Mouse (Mus musculus) NIH3T3 (cell line): ENCODE measurements around the gene Uqcr11.
A peak's percentile ranks its signal among the peaks of the same experiment; 100 is the strongest.

ENCODE experiments used
- DNase-seq: peaks from one replicate; pipeline ENCODE4 v3.0.0-alpha.2; 2012; ENCODE audit warnings: low read depth

The Uqcr11 gene

GRCm38 (mm10) chr10:80406684-80407501 is at the start of gene Uqcr11:
Uqcr11 (minus strand) TSS chr10:80406830.
- DNase-seq = peak; percentile 97

- DNase-seq = no peak
These were observed 49.1 kb upstream of the Uqcr11 start for GRCm38 (mm10) chr10:80455697-80456096.

DNA sequence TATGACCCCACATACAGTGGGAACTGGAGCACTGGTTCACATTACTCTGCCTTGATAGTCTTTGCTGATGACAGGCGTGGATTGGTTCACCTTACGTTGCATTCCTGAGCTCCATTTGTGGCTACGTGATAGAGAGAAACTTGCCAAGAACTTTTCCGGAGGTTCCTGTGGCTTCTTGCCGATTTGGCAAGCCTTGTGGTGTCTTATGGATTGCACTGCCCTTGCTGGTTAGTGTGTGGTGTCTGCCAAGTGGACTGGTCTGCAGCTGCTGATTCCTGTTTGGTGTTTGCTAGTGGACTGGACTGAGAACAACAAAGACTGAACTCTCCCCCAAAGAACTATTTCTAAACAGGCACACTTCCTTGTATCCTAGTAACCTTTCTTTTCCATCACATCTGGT is 48.2 kb upstream of the Uqcr11 start:
- DNase-seq = peak; percentile 69

GRCm38 (mm10) chr10:80453601-80454000 is 47.0 kb upstream of the Uqcr11 start:
- no peak for DNase-seq

DNA sequence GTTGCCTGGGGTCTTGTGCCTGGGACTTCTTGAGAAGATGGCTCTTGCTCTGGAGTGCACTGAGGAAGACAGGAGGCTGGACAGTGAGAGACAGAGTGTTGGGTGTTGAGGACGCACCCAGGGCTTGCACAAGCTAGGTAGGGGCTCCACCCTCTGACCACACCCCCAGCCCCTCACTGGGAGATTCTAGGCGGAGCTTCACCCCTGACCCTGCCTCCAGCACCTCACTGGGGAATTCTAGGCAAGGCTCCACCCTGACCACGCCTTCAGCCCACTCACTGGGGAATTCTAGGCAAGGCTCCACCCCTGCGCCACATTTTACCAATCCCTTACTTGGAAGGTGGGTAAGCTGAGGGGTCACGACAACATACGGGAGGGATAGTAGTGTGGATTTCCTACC is 44.0 kb upstream of the Uqcr11 start:
- no peak for DNase-seq

DNA sequence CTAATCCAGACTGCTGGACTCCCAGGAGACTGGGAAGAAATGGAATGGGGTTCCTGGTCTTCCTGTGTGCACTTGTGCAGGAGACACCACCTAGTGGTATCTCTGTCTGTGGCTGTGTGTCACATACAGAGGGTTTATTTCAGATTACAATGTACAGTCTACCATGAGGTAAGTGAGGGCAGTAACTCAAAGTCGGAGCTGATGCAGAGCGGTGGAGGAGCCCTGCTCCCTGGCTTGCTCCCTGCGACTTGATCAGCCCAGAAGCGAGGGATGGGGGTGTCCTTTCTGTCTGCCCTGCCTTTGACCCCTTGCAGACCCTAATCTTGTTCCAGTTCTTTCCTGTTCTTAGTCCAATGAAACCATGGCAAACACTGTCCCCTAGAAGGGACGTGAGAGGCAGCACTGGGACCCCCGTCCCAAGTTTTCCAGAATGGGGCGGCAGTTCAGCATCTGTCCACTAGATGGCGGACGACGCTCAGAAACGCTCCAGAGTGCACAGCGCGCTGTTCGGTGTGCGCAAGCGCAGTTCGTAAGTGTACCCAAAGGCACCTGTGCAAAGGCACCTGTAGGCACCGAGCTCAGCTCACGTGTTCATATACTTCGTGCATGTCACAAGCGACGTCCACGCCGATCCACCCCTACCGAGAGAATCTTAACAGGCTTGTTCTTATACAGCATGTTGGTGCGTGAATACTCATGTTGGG is 39.4 kb upstream of the Uqcr11 start:
- peak; percentile 87 for DNase-seq

DNA sequence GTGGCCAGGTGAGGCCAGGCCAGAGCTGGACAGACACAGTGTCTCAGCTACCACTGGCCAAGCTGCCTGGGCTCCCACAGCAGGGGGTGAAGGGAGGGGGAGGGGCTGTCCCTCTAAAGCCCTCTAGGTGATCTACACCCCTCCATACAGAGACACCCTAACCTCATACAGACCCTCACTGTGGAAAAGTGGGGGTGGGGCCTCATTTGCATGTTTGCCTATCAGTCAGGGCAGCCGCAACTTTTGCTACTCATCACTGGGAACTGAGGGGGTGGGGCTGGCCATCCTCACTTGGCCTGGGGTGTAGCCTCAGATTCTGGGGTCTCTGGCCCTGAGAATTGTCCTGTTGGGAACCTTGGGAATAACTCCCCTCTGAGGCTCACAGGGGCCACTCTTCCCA is 38.4 kb upstream of the Uqcr11 start:
- no peak for DNase-seq

- DNase-seq = peak; percentile 40
These were observed 37.9 kb upstream of the Uqcr11 start for GRCm38 (mm10) chr10:80444339-80445045.

- no peak for DNase-seq
These were observed 37.1 kb upstream of the Uqcr11 start for GRCm38 (mm10) chr10:80443575-80444278.

DNA sequence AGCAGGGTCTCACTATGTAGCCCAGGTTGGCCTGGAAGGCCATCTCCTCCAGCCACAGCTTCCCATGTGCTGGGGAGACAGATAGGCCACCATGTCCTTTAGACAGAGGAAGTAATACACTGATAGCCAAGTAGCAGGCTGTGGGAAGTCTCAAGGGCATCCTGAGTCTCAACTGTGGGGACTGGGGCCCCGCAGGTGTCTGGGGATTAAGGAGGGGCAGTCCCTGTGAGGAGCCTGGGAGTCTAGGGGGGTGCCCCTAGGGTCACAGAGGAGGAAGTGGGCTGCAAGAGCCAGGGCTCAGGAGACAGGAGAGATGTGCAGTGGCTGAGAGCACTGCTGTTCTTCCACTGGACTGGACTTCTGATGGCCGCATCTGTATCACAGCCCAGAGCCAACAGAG is 36.4 kb upstream of the Uqcr11 start:
- no peak for DNase-seq

- DNase-seq = peak; percentile 30
These were observed 35.0 kb upstream of the Uqcr11 start for GRCm38 (mm10) chr10:80441598-80441997.

- DNase-seq = peak; percentile 25
These were observed 33.4 kb upstream of the Uqcr11 start for GRCm38 (mm10) chr10:80440031-80440430.

GRCm38 (mm10) chr10:80437973-80438372 is 31.3 kb upstream of the Uqcr11 start:
- DNase-seq = no peak

- peak; percentile 64 for DNase-seq
These were observed 29.6 kb upstream of the Uqcr11 start for GRCm38 (mm10) chr10:80436276-80436675.

DNA sequence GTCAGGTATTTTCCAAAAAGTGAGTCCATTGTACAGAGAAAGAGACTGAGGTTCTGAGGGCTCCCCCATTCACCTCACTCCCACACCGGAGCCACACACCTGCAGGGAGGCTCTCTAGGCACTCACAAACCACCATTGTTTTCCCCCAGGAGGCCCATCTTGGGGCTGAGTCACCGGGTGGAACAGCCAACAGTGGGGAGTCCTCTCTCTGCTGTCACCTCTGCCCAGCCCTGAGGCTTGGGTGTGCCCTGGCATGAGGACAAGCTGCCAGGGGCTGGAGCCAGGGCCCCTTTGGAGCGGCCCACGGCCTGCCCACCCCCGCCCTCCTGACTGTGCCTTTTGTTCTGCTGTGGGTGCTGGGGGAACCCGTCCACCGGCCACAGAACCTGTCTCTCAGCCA is 29.1 kb upstream of the Uqcr11 start:
- peak; percentile 76 for DNase-seq

DNA sequence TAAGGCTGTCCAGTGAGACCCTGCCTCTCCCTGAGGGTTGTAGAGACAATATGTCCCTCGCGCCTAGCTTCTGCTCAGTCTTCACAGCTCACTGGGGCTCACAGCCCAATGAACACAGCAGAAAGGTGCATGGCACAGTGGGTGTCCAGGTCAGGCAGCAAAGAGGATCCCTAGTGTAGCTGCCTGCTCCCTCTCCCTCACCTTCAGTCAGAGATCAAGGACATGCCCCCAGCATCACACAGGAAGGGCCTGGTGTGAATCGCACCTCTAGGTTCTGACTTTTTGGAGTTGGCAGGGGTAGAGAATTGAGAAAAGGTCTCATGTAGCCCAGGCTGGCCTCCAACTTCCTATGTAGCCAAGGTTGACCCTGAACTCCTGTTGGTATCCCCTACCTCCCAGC is 28.2 kb upstream of the Uqcr11 start:
- no peak for DNase-seq

DNA sequence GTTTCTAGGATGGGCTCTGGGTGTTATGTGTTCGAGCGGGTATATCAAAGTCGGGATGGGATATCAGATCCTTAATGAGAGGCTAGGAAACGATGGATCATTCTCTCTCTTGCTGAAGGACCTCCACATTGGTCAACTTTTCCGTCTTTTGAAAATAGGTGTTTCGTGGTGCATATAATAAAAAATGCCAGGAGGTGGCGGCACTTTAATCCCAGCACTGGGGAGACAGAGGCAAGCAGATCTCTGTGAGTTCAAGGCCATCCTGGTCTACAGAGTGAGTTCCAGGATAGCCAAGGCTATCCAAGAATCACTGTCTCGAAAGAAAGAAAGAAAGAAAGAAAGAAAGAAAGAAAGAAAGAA is 27.6 kb upstream of the Uqcr11 start:
- no peak for DNase-seq

GRCm38 (mm10) chr10:80433513-80434232 is 27.0 kb upstream of the Uqcr11 start, which contains the start of gene Tcf3:
Tcf3 (minus strand) TSS chr10:80433647.
- peak; percentile 99 for DNase-seq

- DNase-seq = peak; percentile 60
These were observed 26.4 kb upstream of the Uqcr11 start for GRCm38 (mm10) chr10:80432936-80433512.

DNA sequence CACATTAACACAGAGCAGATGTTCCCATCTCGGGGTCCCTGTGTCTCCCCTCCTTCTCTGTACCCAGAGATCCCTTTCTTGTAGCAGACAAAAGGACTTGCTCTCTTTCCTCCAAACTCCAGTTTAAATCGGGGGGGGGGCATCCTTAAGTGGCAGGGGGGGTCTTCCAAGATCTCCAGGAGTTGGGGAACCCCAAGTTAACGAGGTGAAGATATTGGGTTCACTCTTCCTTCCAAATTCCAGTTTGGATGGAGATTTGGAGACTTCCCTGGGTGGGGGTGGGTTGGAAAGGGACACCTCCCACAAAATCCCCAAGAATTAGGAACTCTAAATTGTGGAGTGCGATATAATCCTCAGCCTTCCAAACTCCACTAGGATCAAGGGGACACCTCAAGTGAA is 25.8 kb upstream of the Uqcr11 start:
- no peak for DNase-seq
